12 mouse cellular contexts compared by ENCODE assay signal in the genomic region with DNA sequence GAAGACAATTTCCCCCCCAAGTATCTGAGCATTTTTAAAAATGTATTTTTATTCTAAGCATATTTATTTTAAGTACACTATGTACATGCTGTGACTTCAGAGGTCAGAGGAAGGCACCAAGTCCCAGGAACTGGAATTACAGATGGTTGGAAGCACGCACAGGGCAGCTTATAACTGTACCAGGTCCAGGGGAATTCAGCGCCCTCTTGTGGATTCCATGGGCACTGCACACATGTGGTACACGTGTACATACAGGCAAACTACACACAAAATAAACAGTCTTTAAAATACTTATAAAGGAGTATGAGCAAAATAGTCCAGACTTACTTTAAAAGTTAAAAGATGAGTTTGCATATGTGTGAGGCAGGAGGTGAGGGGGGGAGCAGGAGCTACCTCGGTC. TPM values are rescaled to one million over a fixed set of nuclear protein-coding genes. Genes with fewer than 3 reads are reported as not detected.
DNase-seq lines count a peak whose midpoint lies in the region; ATAC-seq and TF ChIP-seq lines count a peak whose summit lies in the region.
"Had no signal": no experiment of that assay in that cellular context is flagged by ENCODE, and none has a peak within 500 bp of the region (broad histone marks: within the 10 kb centered on the region; RNA-seq: fewer than 3 reads in every experiment).

No protein-coding gene starts in this region.

- TF ChIP-seq POLR2A in kidney, adult 2 months (IDR thresholded peaks at IDR 0.05; ENCODE audit: low read depth, low read length): no peak

- 86% methylated on average over 4 of the region's 4 CpGs for whole genome bisulfite sequencing in kidney, adult 2 months
- WGBS in kidney, embryonic 15.5 days: 87% methylated on average over 4 of the region's 4 CpGs
- 81% methylated on average over 4 of the region's 4 CpGs for WGBS in stomach, embryonic 16.5 days
- 79% methylated on average over 4 of the region's 4 CpGs for WGBS in heart, embryonic 10.5 days

- H3K9me3 ChIP-seq in kidney, embryonic 15.5 days (replicated peaks): no peaks in the 10 kb centered on the region
- H3K9me3 ChIP-seq in stomach, embryonic 16.5 days (replicated peaks; ENCODE audit: control insufficient read depth, low read length): no peaks in the 10 kb centered on the region
- no peaks in the 10 kb centered on the region for H3K9me3 ChIP-seq in heart, embryonic 10.5 days
- H3K9me3 ChIP-seq: embryonic facial prominence, embryonic 15.5 days; limb, embryonic 15.5 days; stomach, embryonic 15.5 days had no signal

- H3K4me2 ChIP-seq in kidney, embryonic 15.5 days: no peak overlapping the region
- no peak overlapping the region for H3K4me2 ChIP-seq in stomach, embryonic 16.5 days (ENCODE audit: low read depth, low read length)
- H3K4me2 ChIP-seq: embryonic facial prominence, embryonic 15.5 days; limb, embryonic 15.5 days; stomach, embryonic 15.5 days had no signal

- no peak overlapping the region for H3K27ac ChIP-seq in kidney, adult 2 months (ENCODE audit: insufficient read depth, low read depth, low read length)
- no peak overlapping the region for H3K27ac ChIP-seq in kidney, embryonic 15.5 days
- peak overlapping the region; percentile 58; the same call in 1 of the 2 replicates for H3K27ac ChIP-seq in stomach, embryonic 16.5 days (ENCODE audit: low read length)
- no peak overlapping the region for H3K27ac ChIP-seq in heart, embryonic 10.5 days

- H3K9ac ChIP-seq in kidney, embryonic 15.5 days: no peak overlapping the region
- H3K9ac ChIP-seq in stomach, embryonic 16.5 days (ENCODE audit: low read length): no peak overlapping the region
- H3K9ac ChIP-seq: embryonic facial prominence, embryonic 15.5 days; limb, embryonic 15.5 days; stomach, embryonic 15.5 days had no signal

- no peak for DNase-seq in kidney, adult 2 months
- DNase-seq in right cerebral cortex, postnatal 14 days: peak; percentile 68
- DNase-seq in right cerebral cortex, postnatal 25 days: no peak
- peak; percentile 79 for DNase-seq in ZHBTc4 (ENCODE audit: low read depth, low spot score)
- no peak for DNase-seq in heart, embryonic 10.5 days (ENCODE audit: low spot score)
- DNase-seq: heart, postnatal 14 days; midbrain, embryonic 14.5 days had no signal

- H3K36me3 ChIP-seq in kidney, adult 2 months (ENCODE audit: control insufficient read depth, insufficient read depth, low read length): no peaks in the 10 kb centered on the region
- H3K36me3 ChIP-seq in kidney, embryonic 15.5 days: no peaks in the 10 kb centered on the region
- no peaks in the 10 kb centered on the region for H3K36me3 ChIP-seq in stomach, embryonic 16.5 days (ENCODE audit: control insufficient read depth, insufficient read depth, low read length)
- H3K36me3 ChIP-seq in heart, embryonic 10.5 days: no peaks in the 10 kb centered on the region
- H3K36me3 ChIP-seq: embryonic facial prominence, embryonic 15.5 days; limb, embryonic 15.5 days; stomach, embryonic 15.5 days had no signal

- no peaks in the 10 kb centered on the region for H3K4me1 ChIP-seq in kidney, adult 2 months (ENCODE audit: control insufficient read depth, insufficient read depth, low read length)
- H3K4me1 ChIP-seq in kidney, embryonic 15.5 days: no peaks in the 10 kb centered on the region
- H3K4me1 ChIP-seq in stomach, embryonic 16.5 days (ENCODE audit: control insufficient read depth, insufficient read depth, low read length): peaks cover 10% of the 10 kb centered on the region
- H3K4me1 ChIP-seq in heart, embryonic 10.5 days: peaks cover 27% of the 10 kb centered on the region

- ATAC-seq in kidney, embryonic 15.5 days (replicated peaks; ENCODE audit: low FRiP score): no peak
- ATAC-seq in stomach, embryonic 16.5 days (ENCODE audit: insufficient read depth, low FRiP score): no peak

- 0 out of 2 replicates have a peak, but pooled peaks have one; percentile 16 for TF ChIP-seq CTCF in kidney, adult 2 months (conservative IDR thresholded peaks at IDR 0.05; ENCODE audit: insufficient read depth, insufficient read length, low read depth, low read length)

- H3K27me3 ChIP-seq in kidney, adult 2 months (replicated peaks; ENCODE audit: control insufficient read depth, insufficient read depth, low read length): no peaks in the 10 kb centered on the region
- no peaks in the 10 kb centered on the region for H3K27me3 ChIP-seq in kidney, embryonic 15.5 days
- H3K27me3 ChIP-seq in stomach, embryonic 16.5 days (ENCODE audit: control insufficient read depth, insufficient read depth, low read length): no peaks in the 10 kb centered on the region
- H3K27me3 ChIP-seq in heart, embryonic 10.5 days (ENCODE audit: insufficient read depth, poor library complexity, severe bottlenecking): peaks cover 16% of the 10 kb centered on the region; the same call in 1 of the 2 replicates
- H3K27me3 ChIP-seq: embryonic facial prominence, embryonic 15.5 days; limb, embryonic 15.5 days; stomach, embryonic 15.5 days had no signal

- H3K4me3 ChIP-seq in kidney, adult 2 months (ENCODE audit: insufficient read depth, low read depth, low read length): no peak overlapping the region
- H3K4me3 ChIP-seq in kidney, embryonic 15.5 days (replicated peaks): no peak overlapping the region
- H3K4me3 ChIP-seq in stomach, embryonic 16.5 days (replicated peaks; ENCODE audit: low read length): no peak overlapping the region
- no peak overlapping the region for H3K4me3 ChIP-seq in heart, embryonic 10.5 days
- H3K4me3 ChIP-seq: embryonic facial prominence, embryonic 15.5 days; limb, embryonic 15.5 days; stomach, embryonic 15.5 days had no signal

RNA-seq across cellular contexts. Expression of gene Pgbd5, which starts 45.5 kb away (rescaled TPM):
- polyA plus RNA-seq in kidney, adult 2 months (2012; rRNA removed): 0.39 and 0.41 TPM in 2 replicates
- polyA plus RNA-seq in kidney, embryonic 15.5 days (2015; fragmentation: Nextera tagmentation; extraction: Ambion mirVana): 0.75 and 0.93 TPM in 2 replicates
- 1.9 TPM in 2 replicates for polyA plus RNA-seq in stomach, embryonic 16.5 days (2015; fragmentation: Nextera tagmentation; extraction: Ambion mirVana)
- polyA plus RNA-seq in heart, embryonic 10.5 days (2016; fragmentation: Nextera tagmentation; extraction: Ambion mirVana): 1.5 and 1.6 TPM in 2 replicates

Comparison
In these comparisons a context has a peak if more than half of its experiments do, and no peak if none do; other contexts are left out.
1. DNase-seq: peak in right cerebral cortex, postnatal 14 days (single experiment) and ZHBTc4 (single experiment); none in kidney, adult 2 months (single experiment), right cerebral cortex, postnatal 25 days (single experiment) and heart, embryonic 10.5 days (single experiment).